Mouse (Mus musculus) Patski (cell line): ENCODE data around the gene Deup1. TPM values are rescaled to one million over a fixed set of nuclear protein-coding genes. Genes with fewer than 3 reads are reported as not detected.
A peak's percentile ranks its signal among the peaks of the same experiment; 100 is the strongest.
"Not testable (repeated sequence)": the region's sequence is repeated elsewhere in the genome, so short reads cannot be mapped to it uniquely, and the experiment has no call there.

Source experiments
- ATAC-seq: fragments of 100-300 bp; one replicate; pipeline ENCODE4 v1.8.0; 2021
- CTCF ChIA-PET: fragments of 350-600 bp; sonication (Branson Sonifier 250); formaldehyde crosslinking; loops from one replicate; lab custom pipeline; 2022; ENCODE audit warnings: inconsistent platforms; lab: Charles Lee
- POLR2A ChIA-PET: fragments of 350-600 bp; sonication (Branson Sonifier 250); formaldehyde crosslinking; loops from one replicate; lab custom pipeline; 2022; ENCODE audit warnings: antibody characterized with exemption, inconsistent platforms; lab: Charles Lee
- DNase-seq: peaks from one replicate; pipeline ENCODE4 v3.0.0-alpha.2; 2011; ENCODE audit warnings: low read depth, low spot score
- H3K27me3 ChIP-seq: fragments of 371-371 bp; one replicate; pipeline ENCODE4 v1.5.1; 2021
- CTCF ChIP-seq: fragments of 100-300 bp; IDR thresholded peaks from one replicate; pipeline ENCODE4 v1.5.1; 2021
- in situ Hi-C: fragments of 300-500 bp; cut with MboI; formaldehyde crosslinking; loops from 3 replicates; pipeline ENCODE4 v1.11.1; 2018; ENCODE audit warnings: low pct_unique_long_range_greater_than_20kb, mixed read lengths
- polyA plus RNA-seq: library from polyadenylated mRNA; unstranded; gene quantifications from one replicate; pipeline ENCODE4 v1.2.3, GENCODE M21; 2021

Gene Deup1
- polyA plus RNA-seq, 1 experiment from 2014 or later = not detected

- DNase-seq (no peak), ATAC-seq (no peak)
- CTCF ChIA-PET = interaction anchor here (1.1 to 1.9 kb wide), 2 partner anchors 43 to 64 kb away, joined by 3 to 6 read pairs; no protein-coding TSS in a partner anchor
- TF ChIP-seq CTCF = no peak
- POLR2A ChIA-PET = no interaction called here
- H3K27me3 ChIP-seq = no peaks in the 10 kb centered on the region
- in situ Hi-C loops = no loop called here
Measured at GRCm38 (mm10) chr9:15553322-15553721, 74.4 kb downstream of the Deup1 start.

DNA sequence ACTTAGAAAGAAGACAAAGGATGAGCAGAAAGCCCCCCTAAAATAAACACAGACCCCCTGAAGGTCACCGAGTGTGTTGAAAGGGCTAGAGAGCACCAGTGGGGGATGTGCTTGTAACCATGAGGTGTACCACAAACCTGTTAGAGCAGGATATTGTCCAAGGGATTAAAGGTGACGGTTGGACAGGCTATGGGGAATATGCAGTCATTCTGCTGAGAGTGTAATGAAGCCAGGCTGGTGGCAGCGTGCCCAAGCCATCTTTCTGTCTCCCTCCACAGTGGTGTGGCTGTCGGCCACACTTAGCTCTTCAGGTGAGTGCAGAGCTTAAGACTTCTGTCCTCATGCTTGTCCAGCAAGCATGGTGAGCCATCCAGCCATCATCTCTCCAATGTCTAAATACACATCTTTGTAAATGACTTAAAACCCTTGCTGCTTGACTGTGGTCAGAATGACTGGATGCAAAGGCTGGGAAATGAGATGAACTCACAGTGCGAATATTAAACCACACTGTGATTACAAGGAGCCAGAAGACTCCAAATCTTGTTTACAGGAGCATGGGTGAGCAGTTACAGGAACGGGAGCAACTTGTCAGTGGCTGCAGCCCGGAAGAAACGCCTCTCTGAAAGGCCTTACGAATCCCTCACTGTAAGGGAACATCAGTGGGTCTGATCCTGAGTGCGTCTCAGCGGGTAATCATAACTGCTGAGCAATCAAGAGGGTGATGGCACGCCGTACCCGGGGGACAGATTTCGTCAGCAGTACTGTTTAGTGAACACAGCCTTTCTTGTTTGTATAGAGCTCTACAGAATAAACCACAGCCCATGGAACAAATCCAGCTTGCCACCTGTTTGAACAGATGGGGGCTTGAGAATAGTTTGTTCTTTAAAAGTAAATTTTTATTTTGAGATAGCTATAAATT, 75.5 kb downstream of the Deup1 start:
- TF ChIP-seq CTCF = no peak
- in situ Hi-C loops = no loop called here

DNA sequence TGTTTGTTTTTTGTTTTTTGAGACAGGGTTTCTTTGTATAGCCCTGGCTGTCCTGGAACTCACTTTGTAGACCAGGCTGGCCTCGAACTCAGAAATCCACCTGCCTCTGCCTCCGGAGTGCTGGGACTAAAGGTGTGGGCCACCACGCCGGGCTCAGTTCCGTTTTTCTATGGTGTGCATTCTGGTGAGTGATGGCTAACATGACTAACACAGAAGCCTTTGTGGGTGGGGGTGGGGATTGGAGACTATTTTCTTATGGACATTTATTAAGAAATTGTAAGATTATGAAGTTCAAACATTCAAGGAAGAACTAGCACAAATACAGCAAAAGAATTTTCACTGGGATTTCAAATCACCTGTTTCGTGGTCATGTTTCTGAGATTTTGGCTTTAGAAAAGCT, 76.7 kb downstream of the Deup1 start:
- in situ Hi-C loops, H3K27me3 ChIP-seq, POLR2A ChIA-PET: not testable (repeated sequence)

More for the DNA sequence above, 75.5 kb downstream of the Deup1 start:
- POLR2A ChIA-PET = interaction anchor here (1.0 kb wide), 1 partner anchor 9 kb away, joined by 3 read pairs; no protein-coding TSS in a partner anchor
- no peak for DNase-seq
- peak; percentile 76 for ATAC-seq
- CTCF ChIA-PET = interaction anchor here (0.8 to 1.9 kb wide), 2 partner anchors 10 to 44 kb away, joined by 3 to 6 read pairs; no protein-coding TSS in a partner anchor
- H3K27me3 ChIP-seq = no peaks in the 10 kb centered on the region

DNA sequence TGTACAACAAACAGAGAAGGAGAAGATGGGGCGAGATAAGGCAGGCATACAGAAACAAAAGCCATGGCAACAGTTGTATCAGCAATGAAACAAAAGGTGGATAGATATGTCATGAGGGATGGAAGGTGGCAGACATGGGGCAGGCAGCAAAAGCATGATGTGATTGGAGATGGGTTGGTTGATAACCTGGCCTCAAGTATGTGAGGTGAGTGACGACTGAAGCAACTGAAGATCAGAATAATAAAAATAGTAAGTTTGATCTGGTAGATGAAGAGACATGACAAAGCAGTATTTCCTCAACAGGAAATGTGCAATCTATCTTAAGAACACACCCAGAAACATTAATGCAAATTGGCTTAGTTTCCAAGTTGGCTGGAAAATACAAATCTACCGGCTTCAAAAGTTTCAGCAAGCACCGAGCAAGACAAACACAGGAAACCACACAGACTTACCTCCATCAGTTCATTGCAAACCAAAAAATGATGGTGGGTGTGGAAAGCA, 77.2 kb downstream of the Deup1 start:
- no peak for TF ChIP-seq CTCF
- no peaks in the 10 kb centered on the region for H3K27me3 ChIP-seq
- ChIA-PET POLR2A (no interaction called here), CTCF (no interaction called here)
- DNase-seq (no peak), ATAC-seq (no peak)
- in situ Hi-C loops = no loop called here

More for the DNA sequence above, 76.7 kb downstream of the Deup1 start:
- ATAC-seq, DNase-seq: not testable (repeated sequence)
- CTCF ChIA-PET = interaction anchor here (0.8 kb wide), 1 partner anchor 9 kb away, joined by 3 read pairs; no protein-coding TSS in a partner anchor

DNA sequence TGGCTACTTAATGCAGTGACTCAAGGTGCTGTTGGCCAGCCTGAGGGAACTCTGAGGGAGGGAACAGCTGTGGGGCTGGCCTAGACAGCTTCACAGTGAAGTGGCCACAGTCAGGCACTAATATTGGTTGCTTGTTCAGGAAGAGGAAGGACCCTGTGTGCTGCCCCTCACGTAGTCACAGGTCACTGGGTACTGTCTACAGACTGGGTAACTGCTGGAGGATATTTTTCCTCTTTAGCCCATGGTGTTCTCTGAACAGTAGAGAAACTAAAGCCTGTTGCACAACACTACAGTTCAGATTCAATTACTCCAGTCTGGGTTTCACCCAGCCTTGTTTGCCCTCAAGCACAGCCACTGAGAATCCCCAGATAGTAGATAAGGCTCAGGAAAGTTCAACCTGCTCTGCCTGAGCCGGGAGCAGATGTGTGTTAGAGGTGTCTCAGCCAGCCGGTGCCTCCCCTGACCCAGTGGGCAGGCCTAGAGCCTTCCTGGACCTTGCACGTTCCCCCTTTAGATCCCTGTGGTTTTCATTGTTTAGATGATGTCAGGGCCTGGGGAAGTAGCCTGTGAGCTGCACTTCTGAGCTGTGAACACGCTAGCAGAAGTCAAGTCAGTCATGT, 85.9 kb downstream of the Deup1 start:
- ChIA-PET POLR2A (no interaction called here), CTCF (interaction anchor here (1.1 to 1.5 kb wide), 3 partner anchors 9 to 16 kb away, joined by 3 to 4 read pairs (median 3); no protein-coding TSS in a partner anchor)
- H3K27me3 ChIP-seq = no peaks in the 10 kb centered on the region
- ATAC-seq = peak; percentile 86
- TF ChIP-seq CTCF = no peak
- no peak for DNase-seq
- in situ Hi-C loops = no loop called here

DNA sequence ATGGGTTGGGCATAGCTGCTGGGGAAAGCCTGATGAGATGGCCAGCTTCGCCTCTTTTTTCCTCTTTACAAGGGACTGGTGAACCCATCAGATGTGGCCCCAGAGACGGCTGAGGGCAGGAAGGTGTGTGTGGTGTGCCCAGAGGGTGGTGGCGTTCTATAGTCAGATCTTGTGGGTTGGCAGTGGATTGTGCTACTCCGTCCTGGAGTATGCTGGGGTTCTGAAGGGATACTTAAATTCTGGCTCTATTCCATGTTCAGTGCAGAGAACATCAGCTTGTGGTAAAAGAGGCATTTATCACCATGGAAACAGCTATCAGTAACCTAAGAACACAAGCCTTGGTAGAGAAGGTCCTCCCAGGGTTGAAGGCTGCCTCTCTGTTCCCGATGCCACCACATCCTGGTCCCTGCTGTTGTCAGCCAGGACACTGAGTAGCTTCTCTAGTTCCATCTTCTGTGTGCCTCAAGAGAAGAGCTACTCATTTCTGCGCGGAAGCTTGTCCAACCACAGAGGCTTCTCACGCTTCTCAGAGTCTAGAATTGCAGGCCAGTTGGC, 88.7 kb downstream of the Deup1 start:
- TF ChIP-seq CTCF = no peak

DNA sequence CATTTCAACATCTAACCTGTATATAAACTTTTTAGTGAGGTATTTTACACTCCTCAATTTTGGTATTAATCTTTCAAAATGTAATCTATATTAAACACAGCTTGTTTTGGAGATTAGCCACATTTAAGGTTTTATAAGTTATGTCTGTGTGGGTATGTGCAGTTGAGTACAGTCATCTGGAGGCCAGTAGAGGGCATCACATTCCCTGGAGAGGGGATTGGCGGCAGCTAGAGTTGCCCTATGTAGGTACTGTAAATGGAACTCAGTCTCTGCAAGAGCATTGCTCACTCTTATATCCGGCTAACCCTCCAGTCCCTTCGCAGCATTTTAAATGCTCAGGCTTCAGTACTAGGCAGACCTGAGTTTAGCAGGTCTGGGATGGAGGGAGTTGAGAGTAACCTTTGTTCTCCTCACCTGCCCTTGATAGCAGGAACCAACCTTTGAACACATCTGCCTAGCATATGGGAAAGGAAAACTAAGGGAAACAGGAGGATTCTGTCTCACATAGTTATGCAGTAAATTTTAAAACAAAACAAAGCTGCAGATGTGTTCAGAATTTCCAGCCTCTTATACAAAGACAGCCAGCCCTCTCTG, 90.2 kb downstream of the Deup1 start:
- no peaks in the 10 kb centered on the region for H3K27me3 ChIP-seq
- no peak for TF ChIP-seq CTCF
- ATAC-seq (no peak), DNase-seq (no peak)
- in situ Hi-C loops = no loop called here
- ChIA-PET POLR2A (no interaction called here), CTCF (no interaction called here)

More for the DNA sequence above, 88.7 kb downstream of the Deup1 start:
- CTCF ChIA-PET = interaction anchor here (1.2 kb wide), 1 partner anchor 45 kb away, joined by 4 read pairs; no protein-coding TSS in a partner anchor
- no peaks in the 10 kb centered on the region for H3K27me3 ChIP-seq
- in situ Hi-C loops = no loop called here
- ATAC-seq = no peak
- no peak for DNase-seq
- POLR2A ChIA-PET = no interaction called here

GRCm38 (mm10) chr9:15536861-15537426, 90.8 kb downstream of the Deup1 start:
- in situ Hi-C loops = no loop called here
- no peak for ATAC-seq
- ChIA-PET CTCF (no interaction called here), POLR2A (no interaction called here)
- no peaks in the 10 kb centered on the region for H3K27me3 ChIP-seq
- TF ChIP-seq CTCF = no peak
- no peak for DNase-seq

DNA sequence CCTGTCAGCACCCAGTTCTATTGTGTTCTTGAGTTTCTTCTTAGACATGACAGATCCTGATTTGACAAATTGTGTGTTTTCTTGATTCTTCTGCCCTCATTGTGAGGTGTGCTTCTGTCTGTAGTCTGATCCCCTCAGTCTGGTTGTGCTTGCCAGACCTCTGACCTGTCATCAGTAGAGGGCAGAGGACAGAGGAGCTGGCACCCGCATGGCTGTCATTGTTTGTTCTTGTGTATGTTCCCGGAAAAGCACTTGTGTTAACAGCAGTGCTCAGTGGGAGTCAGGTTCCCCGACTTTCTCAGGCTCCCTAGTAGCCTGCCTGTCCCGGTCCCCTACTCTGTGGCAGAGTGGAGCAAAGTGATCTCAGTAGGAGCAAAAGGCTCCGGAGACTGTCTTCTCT, 92.3 kb downstream of the Deup1 start:
- ATAC-seq (no peak), DNase-seq (no peak)
- in situ Hi-C loops = no loop called here
- POLR2A ChIA-PET = no interaction called here
- CTCF ChIA-PET = no interaction called here
- no peaks in the 10 kb centered on the region for H3K27me3 ChIP-seq
- no peak for TF ChIP-seq CTCF

DNA sequence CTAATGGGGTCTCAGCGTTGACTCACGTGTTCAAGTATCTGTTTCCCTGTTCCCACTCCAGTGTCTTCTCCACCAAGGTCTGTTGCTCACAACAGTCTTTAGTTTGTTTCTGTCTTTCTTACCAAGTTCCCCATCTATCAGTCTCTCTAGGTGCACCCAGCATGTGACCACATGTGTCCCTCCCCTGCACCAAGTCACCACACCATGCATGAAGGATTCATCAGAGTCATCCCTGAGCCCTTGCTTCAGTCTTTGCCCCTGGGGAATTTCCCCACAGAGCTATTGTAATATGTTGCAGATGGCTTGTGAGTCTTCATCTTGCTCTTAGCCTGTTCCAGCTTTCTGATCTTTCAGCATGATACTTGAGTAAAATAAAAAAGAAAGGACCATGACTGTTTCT, 93.6 kb downstream of the Deup1 start:
- H3K27me3 ChIP-seq = no peaks in the 10 kb centered on the region
- ChIA-PET CTCF (interaction anchor here (1.3 kb wide), 1 partner anchor 8 kb away, joined by 3 read pairs; no protein-coding TSS in a partner anchor), POLR2A (no interaction called here)
- no peak for DNase-seq
- in situ Hi-C loops = no loop called here
- TF ChIP-seq CTCF = no peak
- peak; percentile 26 for ATAC-seq
